Mouse (Mus musculus) bone marrow macrophage, adult 2 months (primary cell): Measurements from ENCODE around the gene AU022252.

Experiments
- CTCF ChIP-seq: IDR thresholded peaks from 2 replicates; pipeline ENCODE4 v1.5.1; 2012; ENCODE audit warnings: low read depth, mild to moderate bottlenecking, low read length, moderate library complexity
- POLR2A ChIP-seq: IDR thresholded peaks from 2 replicates; pipeline ENCODE4 v1.6.1; 2012; ENCODE audit warnings: mild to moderate bottlenecking, low read depth, low read length, borderline replicate concordance

- TF ChIP-seq CTCF = no peak
- TF ChIP-seq POLR2A = no peak
Measured at GRCm38 (mm10) chr4:119190618-119191017, 41.9 kb downstream of the AU022252 start.
